Mouse (Mus musculus) CH12.LX (cell line): Measurements from ENCODE around the gene Tep1. TPM values are rescaled to one million over a fixed set of nuclear protein-coding genes. Genes with fewer than 3 reads are reported as not detected.

ENCODE experiments used
- DNase-seq: peaks from one replicate; pipeline ENCODE4 v3.0.0-alpha.2; 2013; ENCODE audit errors: extremely low read depth
- H3K27ac ChIP-seq: 2 replicates; pipeline ENCODE4 v1.5.1; 2012; ENCODE audit warnings: low read depth, mild to moderate bottlenecking, control low read depth, moderate library complexity; ENCODE audit not compliant: insufficient read depth
- H3K27me3 ChIP-seq: replicated peaks from 2 replicates; pipeline ENCODE3; 2012; ENCODE audit warnings: inconsistent platforms
- H3K36me3 ChIP-seq, 2 experiments: replicated peaks in 1 of 2; 2 replicates each; pipeline versions ENCODE3 to v1.6.1; 2012; ENCODE audit warnings: inconsistent platforms in 1 of 2, low read length in 1 of 2, mild to moderate bottlenecking in 1 of 2, mixed read lengths in 1 of 2, moderate library complexity in 1 of 2; ENCODE audit not compliant: control insufficient read depth in 1 of 2, insufficient read depth in 1 of 2
- H3K4me1 ChIP-seq, 2 experiments: 2 replicates each; pipeline ENCODE4 v1.6.1; 2012; ENCODE audit warnings: inconsistent platforms in 1 of 2, moderate library complexity in 1 of 2; ENCODE audit not compliant: insufficient read depth in 2 of 2, control insufficient read depth in 1 of 2
- H3K4me2 ChIP-seq: 2 replicates; pipeline ENCODE4 v1.6.1; 2012; ENCODE audit warnings: low read depth, mild to moderate bottlenecking, control low read depth; ENCODE audit not compliant: poor library complexity, insufficient read depth, severe bottlenecking
- H3K4me3 ChIP-seq, 3 experiments: fragments of 150-350 bp in 1 of 3; sonication (generic) in 1 of 3; replicated peaks in 1 of 3; 2 replicates each; pipeline versions ENCODE3 to v1.5.1; 2011 to 2012; ENCODE audit warnings: low read depth in 2 of 3, low read length in 2 of 3, mild to moderate bottlenecking in 2 of 3, moderate library complexity in 2 of 3, control low read depth in 1 of 3, improper control_type of control experiment in 1 of 3, inconsistent platforms in 1 of 3, mixed read lengths in 1 of 3; ENCODE audit not compliant: poor library complexity in 1 of 3
- H3K79me2 ChIP-seq: replicated peaks from 2 replicates; pipeline ENCODE4 v1.6.1; 2012; ENCODE audit warnings: mild to moderate bottlenecking, moderate library complexity; ENCODE audit not compliant: control insufficient read depth, poor library complexity, insufficient read depth, severe bottlenecking; ENCODE audit errors: extremely low read depth
- H3K9ac ChIP-seq: 2 replicates; pipeline ENCODE4 v1.6.1; 2012; ENCODE audit warnings: low read depth, mild to moderate bottlenecking, control low read depth, moderate library complexity; ENCODE audit not compliant: insufficient read depth
- H3K9me3 ChIP-seq: replicated peaks from 2 replicates; pipeline ENCODE3; 2012; ENCODE audit warnings: low read length, inconsistent platforms, mixed read lengths
- BHLHE40 ChIP-seq: IDR thresholded peaks from 2 replicates; pipeline ENCODE4 v1.6.1; 2011; ENCODE audit warnings: mild to moderate bottlenecking, low read depth, low read length, improper control_type of control experiment
- CHD1 ChIP-seq: IDR thresholded peaks from 2 replicates; pipeline ENCODE4 v1.6.1; 2012; ENCODE audit warnings: low read depth, low read length, improper control_type of control experiment, inconsistent platforms
- E2F4 ChIP-seq: IDR thresholded peaks from 2 replicates; pipeline ENCODE4 v1.6.1; 2011; ENCODE audit warnings: low read depth, low read length, improper control_type of control experiment; ENCODE audit not compliant: insufficient replicate concordance
- EP300 ChIP-seq: IDR thresholded peaks from 2 replicates; pipeline ENCODE4 v1.6.1; 2011; ENCODE audit warnings: low read length, improper control_type of control experiment
- ETS1 ChIP-seq: conservative IDR thresholded peaks from 2 replicates; pipeline ENCODE4 v1.6.1; 2012; ENCODE audit warnings: low read depth, mild to moderate bottlenecking, inconsistent platforms, low read length, improper control_type of control experiment, moderate library complexity
- GABPA ChIP-seq: IDR thresholded peaks from 2 replicates; pipeline ENCODE4 v1.6.1; 2012; ENCODE audit warnings: low read depth, low read length, improper control_type of control experiment, inconsistent platforms; ENCODE audit not compliant: insufficient replicate concordance
- HCFC1 ChIP-seq: IDR thresholded peaks from 2 replicates; pipeline ENCODE4 v1.6.1; 2012; ENCODE audit warnings: low read depth, mild to moderate bottlenecking, inconsistent platforms, low read length, improper control_type of control experiment
- IRF4 ChIP-seq: IDR thresholded peaks from 2 replicates; pipeline ENCODE4 v1.6.1; 2014; ENCODE audit warnings: low read depth, mild to moderate bottlenecking, inconsistent platforms, low read length, improper control_type of control experiment
- JUN ChIP-seq: IDR thresholded peaks from 2 replicates; pipeline ENCODE4 v1.6.1; 2011; ENCODE audit warnings: low read depth, mild to moderate bottlenecking, low read length, improper control_type of control experiment, moderate library complexity; ENCODE audit not compliant: insufficient read depth
- JUND ChIP-seq: conservative IDR thresholded peaks from 2 replicates; pipeline ENCODE4 v1.6.1; 2011; ENCODE audit warnings: low read depth, low read length, improper control_type of control experiment
- KAT2A ChIP-seq: IDR thresholded peaks from 2 replicates; pipeline ENCODE4 v1.6.1; 2012; ENCODE audit warnings: low read length, improper control_type of control experiment, inconsistent platforms; ENCODE audit not compliant: insufficient replicate concordance
- MAZ ChIP-seq: IDR thresholded peaks from 2 replicates; pipeline ENCODE4 v1.6.1; 2012; ENCODE audit warnings: low read depth, mild to moderate bottlenecking, inconsistent platforms, low read length, improper control_type of control experiment, moderate library complexity
- MEF2A ChIP-seq: IDR thresholded peaks from 2 replicates; pipeline ENCODE4 v1.6.1; 2014; ENCODE audit warnings: low read depth, mild to moderate bottlenecking, inconsistent platforms, low read length, improper control_type of control experiment, borderline replicate concordance
- MXI1 ChIP-seq: IDR thresholded peaks from 2 replicates; pipeline ENCODE4 v1.6.1; 2011; ENCODE audit warnings: mild to moderate bottlenecking, low read depth, low read length, improper control_type of control experiment
- MYC ChIP-seq: IDR thresholded peaks from 2 replicates; pipeline ENCODE4 v1.6.1; 2011; ENCODE audit warnings: low read depth, mild to moderate bottlenecking, improper control_type of control experiment, low read length
- NELFE ChIP-seq: IDR thresholded peaks from 2 replicates; pipeline ENCODE4 v1.6.1; 2011; ENCODE audit warnings: low read depth, low read length, improper control_type of control experiment
- PAX5 ChIP-seq: IDR thresholded peaks from 2 replicates; pipeline ENCODE4 v1.6.1; 2012; ENCODE audit warnings: low read length, inconsistent platforms, mixed read lengths
- POLR2A ChIP-seq: IDR thresholded peaks from 2 replicates; pipeline ENCODE4 v1.6.1; 2011; ENCODE audit warnings: low read depth, mild to moderate bottlenecking, improper control_type of control experiment, low read length
- POLR2AphosphoS2 ChIP-seq: IDR thresholded peaks from 2 replicates; pipeline ENCODE4 v1.6.1; 2011; ENCODE audit warnings: low read depth, low read length, improper control_type of control experiment
- RCOR1 ChIP-seq: conservative IDR thresholded peaks from 2 replicates; pipeline ENCODE4 v1.6.1; 2012; ENCODE audit warnings: low read depth, mild to moderate bottlenecking, inconsistent platforms, low read length, improper control_type of control experiment
- SIN3A ChIP-seq: IDR thresholded peaks from 2 replicates; pipeline ENCODE4 v1.6.1; 2012; ENCODE audit warnings: low read length, improper control_type of control experiment, inconsistent platforms
- TBP ChIP-seq: conservative IDR thresholded peaks from 2 replicates; pipeline ENCODE4 v1.6.1; 2011; ENCODE audit warnings: low read depth, low read length, improper control_type of control experiment
- TCF12 ChIP-seq: IDR thresholded peaks from 2 replicates; pipeline ENCODE4 v1.6.1; 2014; ENCODE audit warnings: low read depth, mild to moderate bottlenecking, inconsistent platforms, low read length, improper control_type of control experiment
- USF1 ChIP-seq: IDR thresholded peaks from 2 replicates; pipeline ENCODE4 v1.6.1; 2014; ENCODE audit warnings: low read depth, mild to moderate bottlenecking, inconsistent platforms, low read length, improper control_type of control experiment
- USF2 ChIP-seq: conservative IDR thresholded peaks from 2 replicates; pipeline ENCODE4 v1.6.1; 2011; ENCODE audit warnings: low read depth, low read length, improper control_type of control experiment
- ZNF384 ChIP-seq: IDR thresholded peaks from 2 replicates; pipeline ENCODE4 v1.6.1; 2012; ENCODE audit warnings: low read depth, low read length, improper control_type of control experiment, inconsistent platforms
- dilution Hi-C: fragments of 300-500 bp; cut with MboI; formaldehyde crosslinking; loops from 2 replicates; pipeline ENCODE4 v1.14.3; 2020; ENCODE audit warnings: low sequenced_read_pairs; ENCODE audit not compliant: extremely low pct_unique_long_range_greater_than_20kb, extremely low pct_ligation_motif_present
- in situ Hi-C: fragments of 300-500 bp; cut with MboI; formaldehyde crosslinking; loops from 3 replicates; pipeline ENCODE4 v1.14.3; 2019; ENCODE audit warnings: low sequenced_read_pairs, low pct_ligation_motif_present, low pct_unique_long_range_greater_than_20kb, mixed read lengths
- polyA plus RNA-seq: library from polyadenylated mRNA; unstranded; fragments of >175 nt; gene quantifications from 2 replicates; pipeline ENCODE4 v1.2.1, GENCODE M21; 2012; ENCODE audit warnings: low read depth; ENCODE audit not compliant: insufficient read length
- total RNA-seq, 2 experiments: library from RNA; depleted of rRNA; stranded (reverse); fragments of 300-350 nt in 1 of 2; fragments of >200 nt in 1 of 2; gene quantifications; 2 replicates each; pipeline ENCODE4 v1.2.3; 2012 to 2014

Gene Tep1
- total and polyA plus RNA-seq, 3 experiments: 4.1 to 14.7 (median 12.9) TPM

DNA sequence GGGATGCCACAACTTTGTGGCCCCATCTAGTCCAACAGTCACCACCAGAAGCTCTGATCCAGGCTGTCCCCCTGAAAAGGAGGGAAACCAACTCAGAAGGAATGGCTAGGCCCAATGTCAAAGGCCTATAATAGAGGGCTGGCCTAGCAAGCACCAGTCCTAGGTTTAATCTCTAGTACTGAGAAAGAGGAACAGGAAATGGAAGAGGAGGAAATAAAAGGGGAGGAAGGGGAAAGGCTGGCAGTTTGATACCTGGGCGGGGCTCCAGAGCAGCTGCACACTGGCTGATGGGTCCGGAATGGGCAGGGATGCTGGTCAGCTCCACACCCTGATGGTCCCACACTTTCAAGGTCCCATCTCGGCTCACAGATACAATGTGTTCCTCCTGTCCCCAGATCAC, 40.5 kb downstream of the Tep1 start:
- H3K4me2 ChIP-seq: no peak overlapping the region
- no peaks in the 10 kb centered on the region for H3K27me3 ChIP-seq
- peaks cover 35 to 83% of the 10 kb centered on the region in 2 experiments for H3K36me3 ChIP-seq
- TF ChIP-seq POLR2A (no peak), USF2 (no peak), RCOR1 (no peak), TCF12 (no peak), BHLHE40 (no peak), MEF2A (no peak), KAT2A (no peak), MXI1 (no peak), JUN (no peak), EP300 (no peak), SIN3A (no peak), POLR2AphosphoS2 (no peak), MYC (no peak), PAX5 (no peak), ZNF384 (no peak), JUND (no peak), IRF4 (no peak), E2F4 (no peak)
- TF ChIP-seq, all 38 proteins: peak for 0
- no peak for DNase-seq
- Histone ChIP-seq H3K9ac (no peak overlapping the region), H3K4me1 (peaks cover 2 to 28% of the 10 kb centered on the region in 2 experiments; a peak in 3 of 4 replicates), H3K4me3 (no peak overlapping the region), H3K9me3 (no peaks in the 10 kb centered on the region), H3K27ac (no peak overlapping the region), H3K79me2 (no peaks in the 10 kb centered on the region)
- dilution Hi-C loops (no loop called here), in situ Hi-C loops (no loop called here)

DNA sequence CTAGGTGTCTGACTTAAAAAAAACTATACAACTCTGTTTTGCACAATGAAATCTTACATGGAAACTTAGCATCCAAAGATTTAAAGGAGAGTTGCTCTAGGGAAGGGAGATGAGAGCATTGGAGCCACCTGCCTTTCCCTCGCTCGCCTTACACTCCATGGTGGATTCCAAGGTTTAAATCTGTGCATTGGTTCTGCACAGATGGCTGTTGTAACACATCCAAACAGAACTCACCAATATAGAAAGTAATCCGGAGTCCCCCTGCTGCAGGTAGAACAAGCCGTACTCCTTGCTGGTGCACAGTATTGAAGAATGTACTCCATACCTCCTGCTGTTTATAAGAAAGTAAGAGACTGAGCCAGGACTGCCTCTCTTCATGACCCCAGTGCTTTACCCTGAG, 43.8 kb downstream of the Tep1 start:
- dilution Hi-C loops (no loop called here), in situ Hi-C loops (no loop called here)
- peaks cover 7 to 33% of the 10 kb centered on the region in 2 experiments for H3K4me1 ChIP-seq
- TF ChIP-seq USF1 (no peak), JUN (no peak), NELFE (no peak), ZNF384 (no peak), TBP (no peak), CHD1 (no peak), MAZ (no peak), HCFC1 (no peak), POLR2AphosphoS2 (no peak), ETS1 (no peak), POLR2A (no peak), EP300 (no peak), GABPA (no peak)
- H3K27me3 ChIP-seq: no peaks in the 10 kb centered on the region
- H3K27ac ChIP-seq: no peak overlapping the region
- H3K36me3 ChIP-seq: peaks cover 34 to 78% of the 10 kb centered on the region in 2 experiments
- no peak overlapping the region for H3K9ac ChIP-seq
- no peaks in the 10 kb centered on the region for H3K79me2 ChIP-seq
- no peak overlapping the region for H3K4me2 ChIP-seq
- no peak for DNase-seq
- no peaks in the 10 kb centered on the region for H3K9me3 ChIP-seq
- H3K4me3 ChIP-seq: no peak overlapping the region
